Mouse (Mus musculus) MEL (cell line): ENCODE results near the gene Olfr667. TPM values are rescaled to one million over a fixed set of nuclear protein-coding genes. Genes with fewer than 3 reads are reported as not detected.

Source experiments
- DNase-seq: peaks from one replicate; pipeline ENCODE4 v3.0.0; 2011; ENCODE audit warnings: low read depth, low spot score
- H3K27ac ChIP-seq: 2 replicates; pipeline ENCODE4 v1.5.1; 2012; ENCODE audit warnings: low read depth, mild to moderate bottlenecking, control low read depth, low read length, moderate library complexity; ENCODE audit not compliant: control insufficient read depth
- H3K27me3 ChIP-seq, 2 experiments: fragments of 150-350 bp in 1 of 2; sonication (generic) in 1 of 2; 2 replicates each; pipeline ENCODE4 v1.6.1; 2012; ENCODE audit warnings: low read length in 2 of 2, mild to moderate bottlenecking in 2 of 2, improper control_type of control experiment in 1 of 2, moderate library complexity in 1 of 2; ENCODE audit not compliant: insufficient read depth in 2 of 2, control insufficient read depth in 1 of 2
- H3K36me3 ChIP-seq, 2 experiments: 2 replicates each; pipeline ENCODE4 v1.6.1; 2012 to 2014; ENCODE audit warnings: low read length in 2 of 2, improper control_type of control experiment in 1 of 2, inconsistent platforms in 1 of 2, mild to moderate bottlenecking in 1 of 2; ENCODE audit not compliant: insufficient read depth in 2 of 2, control insufficient read depth in 1 of 2
- H3K4me1 ChIP-seq, 2 experiments: fragments of 150-350 bp in 1 of 2; sonication (generic) in 1 of 2; 2 replicates each; pipeline ENCODE4 v1.6.1; 2012; ENCODE audit warnings: low read length in 2 of 2, improper control_type of control experiment in 1 of 2, mild to moderate bottlenecking in 1 of 2; ENCODE audit not compliant: insufficient read depth in 2 of 2, control insufficient read depth in 1 of 2
- H3K4me3 ChIP-seq, 2 experiments: fragments of 150-350 bp in 1 of 2; sonication (generic) in 1 of 2; 2 replicates each; pipeline ENCODE4 v1.5.1; 2012; ENCODE audit warnings: low read depth in 2 of 2, low read length in 2 of 2, mild to moderate bottlenecking in 2 of 2, moderate library complexity in 2 of 2, control low read depth in 1 of 2, improper control_type of control experiment in 1 of 2; ENCODE audit not compliant: control insufficient read depth in 1 of 2, insufficient read depth in 1 of 2
- H3K79me2 ChIP-seq: 2 replicates; pipeline ENCODE4 v1.6.1; 2012; ENCODE audit warnings: mild to moderate bottlenecking, low read length, moderate library complexity; ENCODE audit not compliant: control insufficient read depth, poor library complexity, insufficient read depth
- H3K9ac ChIP-seq: 2 replicates; pipeline ENCODE4 v1.6.1; 2012; ENCODE audit warnings: low read depth, mild to moderate bottlenecking, control low read depth, low read length, moderate library complexity; ENCODE audit not compliant: control insufficient read depth, poor library complexity, severe bottlenecking
- H3K9me3 ChIP-seq: fragments of 150-350 bp; sonication (generic); replicated peaks from 2 replicates; pipeline ENCODE4 v1.6.1; 2012; ENCODE audit warnings: mild to moderate bottlenecking, low read length, improper control_type of control experiment, moderate library complexity; ENCODE audit not compliant: insufficient read depth
- BHLHE40 ChIP-seq: IDR thresholded peaks from 2 replicates; pipeline ENCODE4 v1.6.1; 2012; ENCODE audit warnings: low read depth, mild to moderate bottlenecking, inconsistent platforms, low read length, improper control_type of control experiment, borderline replicate concordance
- CHD1 ChIP-seq: IDR thresholded peaks from 2 replicates; pipeline ENCODE4 v1.6.1; 2012; ENCODE audit warnings: low read depth, mild to moderate bottlenecking, inconsistent platforms, low read length, improper control_type of control experiment
- CHD2 ChIP-seq: IDR thresholded peaks from 2 replicates; pipeline ENCODE4 v1.6.1; 2011; ENCODE audit warnings: low read length, improper control_type of control experiment
- E2F4 ChIP-seq: IDR thresholded peaks from 2 replicates; pipeline ENCODE4 v1.6.1; 2011; ENCODE audit warnings: low read depth, low read length, improper control_type of control experiment, borderline replicate concordance
- EP300 ChIP-seq, 2 experiments: IDR thresholded peaks; 2 replicates each; pipeline ENCODE4 v1.6.1; 2011; ENCODE audit warnings: improper control_type of control experiment in 2 of 2, low read length in 2 of 2, low read depth in 1 of 2, mild to moderate bottlenecking in 1 of 2
- GABPA ChIP-seq: IDR thresholded peaks from 2 replicates; pipeline ENCODE4 v1.6.1; 2012; ENCODE audit warnings: low read depth, mild to moderate bottlenecking, inconsistent platforms, low read length, improper control_type of control experiment, moderate library complexity
- GATA1 ChIP-seq: IDR thresholded peaks from 2 replicates; pipeline ENCODE4 v1.6.1; 2011; ENCODE audit warnings: low read depth, low read length, improper control_type of control experiment
- HCFC1 ChIP-seq: IDR thresholded peaks from 2 replicates; pipeline ENCODE4 v1.6.1; 2012; ENCODE audit warnings: low read depth, mild to moderate bottlenecking, inconsistent platforms, low read length, improper control_type of control experiment, moderate library complexity
- MAX ChIP-seq: IDR thresholded peaks from 2 replicates; pipeline ENCODE4 v1.6.1; 2011; ENCODE audit warnings: low read length, improper control_type of control experiment
- MAZ ChIP-seq: IDR thresholded peaks from 2 replicates; pipeline ENCODE4 v1.6.1; 2012; ENCODE audit warnings: low read depth, mild to moderate bottlenecking, inconsistent platforms, low read length, improper control_type of control experiment
- MXI1 ChIP-seq: IDR thresholded peaks from 2 replicates; pipeline ENCODE4 v1.6.1; 2011; ENCODE audit warnings: mild to moderate bottlenecking, low read depth, low read length, improper control_type of control experiment
- MYC ChIP-seq: IDR thresholded peaks from 2 replicates; pipeline ENCODE4 v1.6.1; 2011; ENCODE audit warnings: low read depth, mild to moderate bottlenecking, low read length, improper control_type of control experiment, moderate library complexity
- NELFE ChIP-seq: IDR thresholded peaks from 2 replicates; pipeline ENCODE4 v1.6.1; 2011; ENCODE audit warnings: low read depth, low read length, improper control_type of control experiment
- POLR2A ChIP-seq, 2 experiments: IDR thresholded peaks; 2 replicates each; pipeline ENCODE4 v1.6.1; 2011 to 2012; ENCODE audit warnings: low read length in 2 of 2, mild to moderate bottlenecking in 2 of 2, control low read depth in 1 of 2, improper control_type of control experiment in 1 of 2, low read depth in 1 of 2, moderate library complexity in 1 of 2; ENCODE audit not compliant: control insufficient read depth in 1 of 2, insufficient read depth in 1 of 2, poor library complexity in 1 of 2
- POLR2AphosphoS2 ChIP-seq: IDR thresholded peaks from 2 replicates; pipeline ENCODE4 v1.6.1; 2011; ENCODE audit warnings: low read length, improper control_type of control experiment
- POLR2AphosphoS5 ChIP-seq: IDR thresholded peaks from 2 replicates; pipeline ENCODE4 v1.6.1; 2012; ENCODE audit warnings: low read depth, borderline replicate concordance, mild to moderate bottlenecking, inconsistent platforms, low read length, moderate library complexity, mixed read lengths
- RAD21 ChIP-seq: IDR thresholded peaks from 2 replicates; pipeline ENCODE4 v1.6.1; 2011; ENCODE audit warnings: mild to moderate bottlenecking, low read depth, low read length, improper control_type of control experiment
- SIN3A ChIP-seq: IDR thresholded peaks from 2 replicates; pipeline ENCODE4 v1.6.1; 2012; ENCODE audit warnings: low read length, improper control_type of control experiment, inconsistent platforms
- SMC3 ChIP-seq: IDR thresholded peaks from 2 replicates; pipeline ENCODE4 v1.6.1; 2011; ENCODE audit warnings: low read depth, low read length, improper control_type of control experiment
- TAL1 ChIP-seq: IDR thresholded peaks from 2 replicates; pipeline ENCODE4 v1.6.1; 2012; ENCODE audit warnings: mild to moderate bottlenecking, inconsistent platforms, low read length, moderate library complexity, mixed read lengths
- USF1 ChIP-seq: IDR thresholded peaks from 2 replicates; pipeline ENCODE4 v1.6.1; 2014; ENCODE audit warnings: low read depth, mild to moderate bottlenecking, inconsistent platforms, low read length, improper control_type of control experiment, moderate library complexity
- USF2 ChIP-seq, 2 experiments: IDR thresholded peaks; 2 replicates each; pipeline ENCODE4 v1.6.1; 2011 to 2012; ENCODE audit warnings: improper control_type of control experiment in 2 of 2, low read length in 2 of 2, borderline replicate concordance in 1 of 2, inconsistent platforms in 1 of 2, low read depth in 1 of 2, mild to moderate bottlenecking in 1 of 2; ENCODE audit not compliant: insufficient read depth in 1 of 2
- ZC3H11A ChIP-seq: IDR thresholded peaks from 2 replicates; pipeline ENCODE4 v1.6.1; 2012; ENCODE audit warnings: low read depth, mild to moderate bottlenecking, inconsistent platforms, low read length, improper control_type of control experiment
- ZMIZ1 ChIP-seq: IDR thresholded peaks from 2 replicates; pipeline ENCODE4 v1.6.1; 2012; ENCODE audit warnings: low read depth, mild to moderate bottlenecking, inconsistent platforms, low read length, improper control_type of control experiment, moderate library complexity
- polyA plus RNA-seq, 2 experiments: library from polyadenylated mRNA; stranded (reverse) in 1 of 2; unstranded in 1 of 2; fragments of >175 nt in 1 of 2; fragments of >200 nt in 1 of 2; gene quantifications; 2 replicates each; pipeline versions ENCODE4 v1.2.1 to v1.2.4; 2012; ENCODE audit warnings: low replicate concordance in 2 of 2, low read depth in 1 of 2; ENCODE audit not compliant: insufficient read length in 2 of 2, insufficient read depth in 1 of 2, missing spikeins in 1 of 2
- total RNA-seq: library from RNA; depleted of rRNA; stranded (reverse); fragments of 300-350 nt; gene quantifications from 2 replicates; pipeline ENCODE4 v1.2.3, GENCODE M21; 2012

The Olfr667 gene
- total and polyA plus RNA-seq, 3 experiments, result not detected

GRCm38 (mm10) chr7:104933940-104934339 is 12.7 kb upstream of the Olfr667 start, which contains the start of gene Olfr669:
TSS of gene Olfr669 (plus strand) at chr7:104934240.
- no peaks in the 10 kb centered on the region for H3K9me3 ChIP-seq
- no peaks in the 10 kb centered on the region for H3K4me1 ChIP-seq
- H3K27ac ChIP-seq, result no peak within 1 kb of the TSS
- H3K79me2 ChIP-seq, result no peaks in the 10 kb centered on the region
- no peaks in the 10 kb centered on the region for H3K36me3 ChIP-seq
- no peaks in the 10 kb centered on the region for H3K27me3 ChIP-seq
- TF ChIP-seq MAX, result no peak
- no peak for TF ChIP-seq ZC3H11A
- TF ChIP-seq RAD21, result no peak
- no peak for TF ChIP-seq NELFE
- TF ChIP-seq CHD1, result no peak
- no peak for TF ChIP-seq SIN3A
- no peak for TF ChIP-seq TAL1
- no peak for TF ChIP-seq MYC
- no peak for TF ChIP-seq POLR2AphosphoS5
- TF ChIP-seq SMC3, result no peak
- no peak for TF ChIP-seq E2F4
- no peak for TF ChIP-seq MXI1
- TF ChIP-seq POLR2A (IDR thresholded peaks at IDR 0.05; ENCODE audit: control insufficient read depth in 1 of 2, insufficient read depth in 1 of 2, low read depth in 1 of 2, low read length in 2 of 2, poor library complexity in 1 of 2), result no peak
- no peak for TF ChIP-seq USF1
- no peak for TF ChIP-seq GABPA
- no peak for TF ChIP-seq CHD2
- no peak for TF ChIP-seq MAZ
- no peak within 1 kb of the TSS for H3K9ac ChIP-seq
- no peak for DNase-seq
- no peak within 1 kb of the TSS for H3K4me3 ChIP-seq

- H3K27ac ChIP-seq, result no peak within 1 kb of the TSS
- H3K4me1 ChIP-seq, result no peaks in the 10 kb centered on the region
- H3K4me3 ChIP-seq, result no peak within 1 kb of the TSS
- H3K79me2 ChIP-seq, result no peaks in the 10 kb centered on the region
- no peak for DNase-seq
- H3K9me3 ChIP-seq, result no peaks in the 10 kb centered on the region
- no peaks in the 10 kb centered on the region for H3K27me3 ChIP-seq
- no peaks in the 10 kb centered on the region for H3K36me3 ChIP-seq
- no peak for TF ChIP-seq MAZ
- no peak for TF ChIP-seq E2F4
- no peak for TF ChIP-seq NELFE
- TF ChIP-seq GABPA, result no peak
- TF ChIP-seq POLR2A (IDR thresholded peaks at IDR 0.05; ENCODE audit: control insufficient read depth in 1 of 2, insufficient read depth in 1 of 2, low read depth in 1 of 2, low read length in 2 of 2, poor library complexity in 1 of 2), result no peak
- TF ChIP-seq CHD2, result no peak
- no peak for TF ChIP-seq GATA1
- no peak for TF ChIP-seq USF2 (IDR thresholded peaks at IDR 0.05; ENCODE audit: borderline replicate concordance in 1 of 2, insufficient read depth in 1 of 2, low read depth in 1 of 2, low read length in 2 of 2)
- TF ChIP-seq EP300 (IDR thresholded peaks at IDR 0.05; ENCODE audit: low read depth in 1 of 2, low read length in 2 of 2), result no peak
- no peak for TF ChIP-seq MAX
- no peak for TF ChIP-seq SMC3
- no peak for TF ChIP-seq HCFC1
- no peak for TF ChIP-seq BHLHE40
- no peak for TF ChIP-seq ZMIZ1
- no peak for TF ChIP-seq POLR2AphosphoS2
- H3K9ac ChIP-seq, result no peak within 1 kb of the TSS
These were observed 6.7 kb upstream of the Olfr667 start, which contains the start of gene Olfr668 for GRCm38 (mm10) chr7:104927957-104928356. TSS of gene Olfr668 (minus strand) at chr7:104928057.
